Mouse (Mus musculus): ENCODE results near the gene Chit1. TPM values are rescaled to one million over a fixed set of nuclear protein-coding genes. Genes with fewer than 3 reads are reported as not detected.

Chit1 gene
- total RNA-seq, 2 experiments from 2014 or later: 0.17 TPM; not detected in 1

Other genes with a start within 250 kb of the Chit1 start
- under 1 TPM; 0.35 to 0.41 TPM for gene Optc, start 203.2 kb upstream of the Chit1 start, total RNA-seq (2021)
- 10 to 100 TPM; 18.8 to 25.6 TPM for gene Prelp, start 189.8 kb upstream of the Chit1 start, total RNA-seq (2021)
- gene Fmod, start 74.0 kb upstream of the Chit1 start, total RNA-seq (2021): 1 to 10 TPM; 3.9 to 5.2 TPM
- 10 to 100 TPM; 16.6 to 24.9 TPM for gene Btg2, start 32.1 kb upstream of the Chit1 start, total RNA-seq (2021)
- gene Chil1, start 70.9 kb downstream of the Chit1 start, total RNA-seq (2021): 10 to 100 TPM; 17.2 to 22.4 TPM
- not detected for gene Mybph, start 82.2 kb downstream of the Chit1 start, total RNA-seq (2021)
- gene Adora1, start 124.2 kb downstream of the Chit1 start, total RNA-seq (2021): 100 to 1,000 TPM; 212 to 220 TPM
- not detected for gene Myog, start 178.7 kb downstream of the Chit1 start, total RNA-seq (2021)
- 10 to 100 TPM; 66.5 to 68.4 TPM for gene Ppfia4, start 221.7 kb downstream of the Chit1 start, total RNA-seq (2021)